Mouse (Mus musculus) embryonic stem cell, embryonic (primary cell): ENCODE results near the gene Atg4d.

ENCODE experiments used
- CTCF ChIA-PET, 4 experiments: fragments of 300-600 bp in 2 of 4; fragments of 350-600 bp in 2 of 4; sonication (Branson Sonifier 250); formaldehyde crosslinking; loops; one replicate each; lab custom pipeline; 2022; ENCODE audit warnings: inconsistent platforms in 2 of 4; lab: Charles Lee
- POLR2A ChIA-PET, 4 experiments: fragments of 300-600 bp in 2 of 4; fragments of 350-600 bp in 2 of 4; sonication (Branson Sonifier 250); formaldehyde crosslinking; loops; one replicate each; lab custom pipeline; 2022; ENCODE audit warnings: antibody characterized with exemption in 4 of 4, inconsistent platforms in 1 of 4; lab: Charles Lee

Atg4d gene

DNA sequence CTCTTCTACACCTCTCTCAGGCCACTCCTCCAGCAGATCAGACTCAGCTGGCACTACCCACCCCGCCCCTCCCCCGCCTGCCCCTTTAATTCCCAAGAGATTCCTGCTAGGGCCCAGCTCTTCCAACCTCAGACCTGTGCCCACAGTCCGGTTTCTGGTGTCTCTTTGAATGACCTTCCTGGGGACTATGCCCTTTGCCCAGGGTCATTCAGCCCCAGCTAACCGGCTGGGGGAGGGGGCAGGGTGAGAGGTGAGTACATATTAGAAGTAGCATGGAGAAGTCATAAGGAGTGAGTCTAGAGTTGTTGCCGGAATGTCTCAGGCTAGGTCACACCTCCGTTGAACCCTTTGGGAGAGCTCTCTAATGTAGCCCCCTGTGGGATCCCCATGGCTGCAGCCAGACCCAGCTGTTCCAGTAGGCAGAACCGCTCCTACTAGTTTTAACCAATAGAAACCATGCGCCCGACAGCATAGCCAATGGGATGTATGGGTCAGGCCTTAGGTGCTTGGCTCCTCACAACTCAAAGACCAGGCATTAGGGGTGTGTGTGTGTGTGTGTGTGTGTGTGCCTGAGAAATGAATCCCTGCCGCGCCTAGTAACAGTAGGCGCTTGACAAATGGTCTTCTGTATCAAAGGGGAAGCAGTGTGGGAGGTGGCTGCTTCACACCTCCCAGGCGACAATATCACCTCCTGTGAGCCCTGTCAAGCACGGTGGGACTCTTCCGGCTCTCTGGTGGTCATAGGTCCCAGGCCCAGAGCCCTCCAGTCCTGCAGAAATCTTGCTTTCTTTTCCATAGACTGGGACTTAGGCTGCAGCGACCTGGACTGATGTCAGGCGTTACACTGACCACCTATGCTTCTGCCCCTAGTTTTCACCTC lies 15.2 kb upstream of the Atg4d start:
- POLR2A ChIA-PET, result interaction anchor here in 3 of 4 experiments (0.6 to 2.7 kb wide), 7 partner anchors 8 to 379 kb away, joined by 3 to 6 read pairs (median 3); partner anchors contain the start of genes Cdkn2d (in 1 of the 3), Gm38431 (in 1 of the 3) and Raver1 (in 1 of the 3)
- CTCF ChIA-PET, result interaction anchor here in 3 of 4 experiments (0.6 to 1.2 kb wide), 4 partner anchors 8 to 107 kb away, joined by 3 to 4 read pairs (median 4); no protein-coding TSS in a partner anchor

- CTCF ChIA-PET, result interaction anchor here (0.5 to 1.5 kb wide), 5 partner anchors 9 to 107 kb away, joined by 3 to 4 read pairs (median 4); no protein-coding TSS in a partner anchor
- POLR2A ChIA-PET, result interaction anchor here in 3 of 4 experiments (0.6 to 2.7 kb wide), 7 partner anchors 9 to 352 kb away, joined by 3 to 6 read pairs (median 4); partner anchors contain the start of genes Atg4d (in 1 of the 3), Eif3g (in 1 of the 3), Gm38431 (in 1 of the 3) and Raver1 (in 1 of the 3)
These were observed 14.6 kb upstream of the Atg4d start for GRCm38 (mm10) chr9:21250509-21250908.

GRCm38 (mm10) chr9:21251116-21251735 lies 13.9 kb upstream of the Atg4d start:
- CTCF ChIA-PET, result interaction anchor here (0.5 to 1.5 kb wide), 8 partner anchors 10 to 236 kb away, joined by 3 to 12 read pairs (median 3); no protein-coding TSS in a partner anchor
- POLR2A ChIA-PET, result interaction anchor here in 3 of 4 experiments (0.6 to 2.7 kb wide), 13 partner anchors 10 to 353 kb away, joined by 3 to 6 read pairs (median 3); partner anchors contain the start of genes Atg4d (in 1 of the 3), Eif3g (in 1 of the 3), Gm38431 (in 1 of the 3) and Keap1 (in 1 of the 3)

DNA sequence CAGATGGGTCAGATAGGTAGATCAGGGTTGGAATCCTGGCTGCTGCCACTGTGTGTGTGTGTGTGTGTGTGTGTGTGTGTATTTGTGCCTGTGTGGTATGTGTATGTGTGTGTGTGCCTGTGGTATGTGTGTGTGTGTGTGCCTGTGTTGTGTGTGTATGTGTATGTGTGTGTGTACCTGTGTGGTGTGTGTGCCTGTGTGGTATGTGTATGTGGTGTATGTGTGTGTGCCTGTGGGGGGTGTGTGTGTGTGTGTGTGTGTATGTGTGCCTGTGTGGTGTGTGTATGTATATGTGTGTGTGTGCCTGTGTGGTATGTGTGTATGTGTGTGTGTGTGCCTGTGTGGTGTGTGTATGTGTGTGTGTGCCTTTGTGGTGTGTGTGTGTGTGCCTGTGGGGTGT lies 10.4 kb upstream of the Atg4d start:
- ChIA-PET CTCF (interaction anchor here in 1 of 4 experiments (0.7 kb wide), 1 partner anchor 291 kb away, joined by 4 read pairs; no protein-coding TSS in a partner anchor), POLR2A (no interaction called here)

DNA sequence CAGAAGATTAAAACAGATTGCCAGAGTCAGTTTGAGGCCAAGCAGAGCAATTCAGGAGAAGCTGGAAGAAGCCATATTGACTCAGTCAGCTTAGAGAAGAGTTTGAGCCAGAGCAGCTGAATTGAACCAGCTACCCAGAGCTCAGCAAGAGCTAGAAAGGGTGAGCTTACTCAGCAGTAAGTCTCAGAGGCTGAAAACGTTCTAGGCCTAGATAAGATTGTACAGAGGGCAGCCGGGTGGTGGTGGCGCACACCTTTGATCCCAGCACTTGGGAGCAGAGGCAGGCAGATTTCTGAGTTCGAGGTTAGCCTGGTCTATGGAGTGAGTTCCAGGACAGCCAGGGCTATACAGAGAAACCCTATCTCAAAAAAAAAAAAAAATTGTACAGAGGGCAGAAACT lies 8.7 kb upstream of the Atg4d start:
- ChIA-PET POLR2A (interaction anchor here in 3 of 4 experiments (0.5 to 1.6 kb wide), 10 partner anchors 9 to 510 kb away, joined by 3 to 14 read pairs (median 4); partner anchors contain the start of gene Kri1 (in 1 of the 3)), CTCF (interaction anchor here in 3 of 4 experiments (0.6 to 1.3 kb wide), 4 partner anchors 11 to 159 kb away, joined by 3 to 7 read pairs (median 4); no protein-coding TSS in a partner anchor)

DNA sequence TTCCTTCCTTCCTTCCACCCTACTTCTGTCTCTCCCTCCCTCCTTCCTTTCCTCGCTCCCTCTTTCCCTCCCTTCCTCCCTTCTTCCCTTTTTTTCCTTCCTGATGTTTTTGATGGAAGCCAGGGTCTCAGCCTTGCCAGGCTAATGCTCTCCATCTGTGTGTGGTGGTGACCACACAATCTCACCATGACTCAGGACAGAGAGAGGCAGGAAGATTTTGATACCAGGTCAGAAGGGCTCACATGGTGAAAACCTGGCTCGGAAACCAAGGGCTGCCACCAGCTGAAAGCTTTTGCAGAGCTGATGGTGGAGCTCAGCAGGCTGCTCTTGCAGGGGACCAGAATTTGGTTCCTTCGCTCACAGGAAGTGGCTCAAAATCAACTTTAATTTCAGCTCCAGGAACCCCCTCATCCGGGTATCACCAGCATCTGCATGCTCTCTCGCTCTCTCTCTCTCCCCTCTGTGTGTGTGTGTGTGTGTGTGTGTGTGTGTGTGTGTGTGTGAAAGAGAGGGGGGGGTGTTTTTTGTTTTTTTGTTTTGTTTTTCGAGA lies 4.5 kb upstream of the Atg4d start:
- ChIA-PET CTCF (interaction anchor here in 1 of 4 experiments (0.9 kb wide), 1 partner anchor 202 kb away, joined by 4 read pairs; no protein-coding TSS in a partner anchor), POLR2A (interaction anchor here in 2 of 4 experiments (0.6 to 0.7 kb wide), 3 partner anchors 9 to 715 kb away, joined by 3 to 4 read pairs (median 3); no protein-coding TSS in a partner anchor)

GRCm38 (mm10) chr9:21261831-21262230 lies 3.3 kb upstream of the Atg4d start:
- CTCF ChIA-PET, result interaction anchor here in 3 of 4 experiments (0.6 to 1.1 kb wide), 3 partner anchors 58 to 233 kb away, joined by 3 to 6 read pairs (median 4); partner anchors contain the start of gene Icam4 (in 1 of the 3)
- POLR2A ChIA-PET, result interaction anchor here in 2 of 4 experiments (0.6 to 1.7 kb wide), 5 partner anchors 20 to 113 kb away, joined by 3 to 5 read pairs (median 4); no protein-coding TSS in a partner anchor

DNA sequence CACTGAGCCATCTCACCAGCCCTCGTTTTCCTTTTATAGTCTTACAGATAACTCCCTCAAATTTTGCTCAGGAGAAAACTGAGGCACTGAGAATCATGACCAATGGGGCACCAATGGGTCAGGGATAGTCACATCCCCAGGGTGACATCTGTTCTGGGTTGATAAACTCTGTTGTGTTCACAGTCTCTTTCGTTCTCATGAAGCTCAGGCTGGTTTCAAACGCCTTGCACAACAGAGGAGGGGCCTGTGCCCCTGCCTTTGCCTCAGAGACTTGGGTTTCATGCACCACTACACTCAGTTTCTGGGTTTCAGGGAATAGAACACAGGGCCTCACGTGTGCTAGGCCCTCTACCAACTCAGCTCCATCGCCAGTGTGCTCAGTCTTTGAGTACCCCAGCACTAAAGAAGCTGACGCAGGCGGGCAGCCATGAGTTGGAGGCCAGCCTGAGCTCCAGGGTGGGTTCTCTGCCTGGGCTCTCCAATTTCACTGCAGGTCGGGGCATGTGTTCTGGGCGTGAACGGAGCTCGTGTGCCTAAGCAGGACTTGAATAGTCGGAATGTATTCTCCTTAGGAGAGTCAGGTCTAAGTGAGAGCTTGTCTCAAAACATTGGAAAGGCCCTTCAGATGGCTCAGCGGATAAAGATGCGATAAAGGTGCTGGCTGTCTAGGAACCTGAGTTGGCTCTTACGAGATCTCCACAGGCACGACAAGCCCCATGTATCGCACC lies 657 bp upstream of the Atg4d start:
- POLR2A ChIA-PET, result interaction anchor here (0.5 to 3.5 kb wide), 53 partner anchors 8 to 534 kb away, joined by 3 to 42 read pairs (median 4); partner anchors contain the start of genes Cdkn2d (in 3 of the 4), Keap1 (in 2 of the 4), Kri1 (in 2 of the 4) and Ap1m2 (in 1 of the 4)
- CTCF ChIA-PET, result interaction anchor here (0.6 to 2.4 kb wide), 23 partner anchors 9 to 754 kb away, joined by 3 to 10 read pairs (median 4); partner anchors contain the start of gene Cdkn2d (in 2 of the 4)

DNA sequence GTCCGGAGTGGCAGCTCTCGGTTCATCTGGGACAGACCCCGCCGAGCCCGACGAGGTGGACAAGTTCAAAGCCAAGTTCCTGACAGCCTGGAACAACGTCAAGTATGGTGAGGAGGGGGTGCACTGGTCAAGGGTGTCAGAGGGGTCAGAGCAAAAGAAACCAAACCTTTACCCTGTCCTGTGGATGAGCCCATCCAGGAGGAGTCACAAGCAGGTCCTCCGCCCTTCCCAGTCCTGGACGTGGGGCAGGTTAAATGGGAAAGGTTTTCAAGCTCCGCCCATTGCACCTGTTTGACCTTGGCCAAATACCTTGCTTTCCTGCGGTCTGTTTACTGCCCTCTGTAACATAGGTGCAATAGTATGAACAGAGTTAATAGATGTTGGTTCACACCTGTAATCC lies 518 bp downstream of the Atg4d start:
- CTCF ChIA-PET, result interaction anchor here in 3 of 4 experiments (0.6 to 2.4 kb wide), 13 partner anchors 8 to 127 kb away, joined by 3 to 10 read pairs (median 4); partner anchors contain the start of genes Cdkn2d (in 1 of the 3) and Keap1 (in 1 of the 3)
- POLR2A ChIA-PET, result interaction anchor here (0.6 to 3.5 kb wide), 52 partner anchors 9 to 851 kb away, joined by 3 to 42 read pairs (median 4); partner anchors contain the start of genes Kri1 (in 3 of the 4), Cdkn2d (in 2 of the 4), Keap1 (in 2 of the 4) and Ap1m2 (in 1 of the 4)

GRCm38 (mm10) chr9:21266889-21267288 lies 1.8 kb downstream of the Atg4d start:
- ChIA-PET POLR2A (interaction anchor here in 3 of 4 experiments (0.6 to 3.5 kb wide), 10 partner anchors 9 to 389 kb away, joined by 3 to 42 read pairs (median 11); partner anchors contain the start of gene Cdkn2d (in 2 of the 3)), CTCF (interaction anchor here in 1 of 4 experiments (1.2 kb wide), 1 partner anchor 29 kb away, joined by 4 read pairs; no protein-coding TSS in a partner anchor)

- ChIA-PET POLR2A (interaction anchor here in 3 of 4 experiments (0.6 to 1.6 kb wide), 9 partner anchors 10 to 135 kb away, joined by 3 to 6 read pairs (median 3); partner anchors contain the start of gene Cdkn2d (in 1 of the 3)), CTCF (interaction anchor here in 1 of 4 experiments (0.6 kb wide), 2 partner anchors 24 to 238 kb away, joined by 5 to 6 read pairs; no protein-coding TSS in a partner anchor)
These were observed 3.2 kb downstream of the Atg4d start for GRCm38 (mm10) chr9:21268305-21268704.

- ChIA-PET CTCF (interaction anchor here in 2 of 4 experiments (0.6 to 1.0 kb wide), 3 partner anchors 22 to 160 kb away, joined by 3 read pairs; partner anchors contain the start of gene Cdkn2d (in 1 of the 2)), POLR2A (interaction anchor here in 3 of 4 experiments (0.6 to 1.6 kb wide), 11 partner anchors 9 to 500 kb away, joined by 3 to 7 read pairs (median 4); partner anchors contain the start of gene Kri1 (in 1 of the 3))
These were observed 4.5 kb downstream of the Atg4d start for GRCm38 (mm10) chr9:21269590-21269989.

DNA sequence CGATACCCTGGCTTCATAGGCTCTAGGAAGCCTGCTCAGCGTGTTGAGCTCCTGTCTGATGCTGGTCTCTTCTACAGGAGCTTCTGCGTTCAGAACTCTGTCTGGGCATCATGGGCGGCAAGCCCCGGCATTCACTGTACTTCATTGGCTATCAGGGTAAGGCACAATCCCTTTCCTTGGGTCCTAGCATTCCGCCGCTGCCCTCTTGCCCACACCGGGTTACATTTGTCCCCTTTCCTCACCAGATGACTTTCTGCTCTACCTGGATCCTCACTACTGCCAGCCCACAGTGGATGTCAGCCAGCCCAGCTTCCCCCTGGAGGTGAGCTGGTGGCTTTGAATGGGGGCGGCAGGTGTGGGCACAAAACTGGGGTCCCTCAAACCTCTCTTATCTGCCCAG lies 7.3 kb downstream of the Atg4d start:
- ChIA-PET CTCF (interaction anchor here (0.6 to 1.4 kb wide), 6 partner anchors 8 to 85 kb away, joined by 3 to 5 read pairs (median 4); partner anchors contain the start of gene Atg4d (in 1 of the 4)), POLR2A (interaction anchor here (0.5 to 4.0 kb wide), 23 partner anchors 8 to 239 kb away, joined by 3 to 39 read pairs (median 4); partner anchors contain the start of genes Cdkn2d (in 2 of the 4), Kri1 (in 2 of the 4), Atg4d (in 1 of the 4) and Gm38431 (in 1 of the 4))

- ChIA-PET POLR2A (interaction anchor here in 3 of 4 experiments (0.7 to 5.4 kb wide), 23 partner anchors 8 to 236 kb away, joined by 3 to 39 read pairs (median 4); partner anchors contain the start of genes Cdkn2d (in 3 of the 3), Atg4d (in 2 of the 3), Kri1 (in 2 of the 3) and Gm38431 (in 1 of the 3)), CTCF (interaction anchor here (0.5 to 1.4 kb wide), 5 partner anchors 8 to 86 kb away, joined by 4 to 8 read pairs (median 4); partner anchors contain the start of gene Atg4d (in 1 of the 4))
These were observed 8.0 kb downstream of the Atg4d start for GRCm38 (mm10) chr9:21273094-21273493.
